Mouse (Mus musculus): ENCODE data around the gene Hmgb1. TPM values are rescaled to one million over a fixed set of nuclear protein-coding genes. Genes with fewer than 3 reads are reported as not detected.

Gene Hmgb1
- polyA plus RNA-seq, 1 experiment from 2014 or later: 1,384 TPM

DNA sequence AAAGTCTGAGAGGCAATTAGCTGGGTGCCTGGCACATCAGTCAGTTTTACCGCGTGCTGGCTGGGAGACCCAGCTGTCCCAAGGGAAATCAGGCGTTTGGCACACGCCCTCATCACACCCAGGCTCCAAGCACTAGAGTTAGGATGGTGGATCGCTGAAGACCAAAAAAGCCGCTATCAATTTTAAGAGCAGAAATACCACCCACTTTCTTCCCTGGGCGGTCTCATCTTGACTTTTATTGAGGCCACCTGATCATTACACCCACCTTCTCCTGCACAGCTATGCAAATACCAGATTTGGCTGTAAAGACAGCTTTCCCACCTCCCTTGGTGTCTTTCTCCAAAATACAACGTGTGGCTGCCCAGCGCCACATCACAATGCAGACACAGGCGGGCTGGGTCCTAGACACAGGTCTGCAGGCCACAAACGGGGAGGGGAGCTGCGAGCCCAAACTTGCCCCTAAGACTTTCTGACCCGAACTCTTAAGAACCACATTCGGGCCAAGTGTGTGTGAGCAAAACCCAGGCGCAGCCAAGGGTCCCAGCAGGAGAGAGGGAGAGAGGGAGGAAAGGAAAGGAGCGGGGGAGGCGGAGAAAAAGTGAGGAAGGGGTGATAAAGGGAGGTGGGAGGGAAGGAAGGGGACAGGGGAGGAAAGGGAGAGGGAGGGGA, 169.6 kb downstream of the Hmgb1 start:
- Histone ChIP-seq H3K9me3 (ENCODE audit: low read length) (peaks cover 8% of the 10 kb centered on the region; the same call in 1 of the 2 replicates), H3K4me1 (ENCODE audit: insufficient read depth, low read length) (peaks cover 15% of the 10 kb centered on the region), H3K36me3 (ENCODE audit: insufficient read depth, low read length) (no peaks in the 10 kb centered on the region), H3K27me3 (ENCODE audit: insufficient read depth, low read length) (no peaks in the 10 kb centered on the region; the same call in 1 of the 2 replicates), H3K4me2 (replicated peaks; ENCODE audit: low read depth, low read length) (peak overlapping the region; percentile 95), H3K27ac (ENCODE audit: low read length) (no peak overlapping the region), H3K9ac (replicated peaks; ENCODE audit: low read length) (peak overlapping the region; percentile 83), H3K4me3 (ENCODE audit: low read length) (peak overlapping the region; percentile 60)
- ATAC-seq (ENCODE audit: low FRiP score, low TSS enrichment): 0 out of 2 replicates have a peak, but pooled peaks have one; percentile 17
- 17% methylated on average over 17 of the region's 17 CpGs for WGBS

DNA sequence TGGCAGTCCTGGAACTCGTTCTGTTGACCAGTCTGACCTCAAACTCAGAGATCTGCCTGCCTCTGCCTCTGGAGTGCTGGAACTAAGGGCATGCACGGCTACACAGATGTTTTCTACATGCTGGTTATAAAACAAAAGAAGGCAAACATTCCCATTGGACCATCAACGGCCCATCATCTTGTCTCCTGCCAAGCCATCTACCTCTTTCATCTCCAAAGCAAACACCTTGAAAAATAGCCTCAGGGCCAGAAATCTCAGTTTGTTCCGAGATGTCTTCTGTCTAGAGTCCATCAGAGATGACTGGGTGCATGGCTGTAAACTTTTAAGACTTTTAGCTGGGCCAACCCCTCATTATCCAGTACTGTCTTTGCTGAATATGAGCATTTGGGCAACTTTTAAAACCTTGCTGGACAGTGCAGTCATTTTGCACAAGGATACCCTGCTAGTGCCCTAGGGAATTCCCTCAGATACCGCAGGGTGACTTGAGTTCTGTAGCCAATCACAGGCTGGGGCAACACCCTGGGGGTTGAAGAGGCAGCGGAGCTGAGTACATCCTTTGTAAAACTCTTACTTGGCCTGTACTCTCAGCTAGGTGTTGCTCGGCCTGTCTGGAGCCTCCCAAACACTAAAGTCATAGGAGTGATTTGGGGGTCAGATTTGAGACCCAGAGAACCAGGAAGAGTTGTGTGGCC, 170.3 kb downstream of the Hmgb1 start:
- Histone ChIP-seq H3K27ac (ENCODE audit: low read length) (no peak overlapping the region; the same call in 1 of the 2 replicates), H3K27me3 (ENCODE audit: insufficient read depth, low read length) (no peaks in the 10 kb centered on the region; the same call in 1 of the 2 replicates), H3K4me1 (ENCODE audit: insufficient read depth, low read length) (peaks cover 15% of the 10 kb centered on the region), H3K9ac (replicated peaks; ENCODE audit: low read length) (no peak overlapping the region), H3K4me2 (replicated peaks; ENCODE audit: low read depth, low read length) (no peak overlapping the region), H3K4me3 (ENCODE audit: low read length) (no peak overlapping the region), H3K9me3 (ENCODE audit: low read length) (peaks cover 8% of the 10 kb centered on the region; the same call in 1 of the 2 replicates), H3K36me3 (ENCODE audit: insufficient read depth, low read length) (no peaks in the 10 kb centered on the region)
- ATAC-seq (ENCODE audit: low FRiP score, low TSS enrichment): no peak
- 84% methylated on average over 7 of the region's 7 CpGs for WGBS

DNA sequence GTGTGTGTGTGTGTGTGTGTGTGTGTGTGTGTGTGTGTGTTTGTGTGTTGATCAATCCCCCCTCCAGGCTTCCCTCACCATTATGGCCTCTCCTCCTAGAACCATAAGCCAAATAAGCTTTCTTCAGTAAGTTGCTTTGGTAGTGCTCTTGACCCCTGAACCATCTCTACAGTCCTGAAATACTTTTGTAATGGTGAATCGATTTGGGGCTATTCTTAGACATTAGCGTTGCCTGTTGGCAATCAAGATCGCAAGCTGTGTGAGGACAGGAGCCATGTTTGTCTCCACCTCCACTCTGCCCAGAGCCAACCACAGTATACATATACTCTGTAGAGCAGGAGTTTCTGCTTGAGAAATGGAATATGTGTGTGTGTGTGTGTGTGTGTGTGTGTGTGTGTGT, 175.2 kb downstream of the Hmgb1 start:
- ATAC-seq (ENCODE audit: low FRiP score, low TSS enrichment): no peak
- H3K4me1 ChIP-seq (ENCODE audit: insufficient read depth, low read length): peaks cover 23% of the 10 kb centered on the region
- H3K9ac ChIP-seq (replicated peaks; ENCODE audit: low read length): no peak overlapping the region
- no peak overlapping the region for H3K27ac ChIP-seq (ENCODE audit: low read length)
- H3K36me3 ChIP-seq (ENCODE audit: insufficient read depth, low read length): no peaks in the 10 kb centered on the region
- H3K4me2 ChIP-seq (replicated peaks; ENCODE audit: low read depth, low read length): no peak overlapping the region
- 72% methylated on average over 3 of the region's 3 CpGs for WGBS
- H3K4me3 ChIP-seq (ENCODE audit: low read length): no peak overlapping the region
- H3K9me3 ChIP-seq (ENCODE audit: low read length): peaks cover 8% of the 10 kb centered on the region; the same call in 1 of the 2 replicates
- H3K27me3 ChIP-seq (ENCODE audit: insufficient read depth, low read length): no peaks in the 10 kb centered on the region

DNA sequence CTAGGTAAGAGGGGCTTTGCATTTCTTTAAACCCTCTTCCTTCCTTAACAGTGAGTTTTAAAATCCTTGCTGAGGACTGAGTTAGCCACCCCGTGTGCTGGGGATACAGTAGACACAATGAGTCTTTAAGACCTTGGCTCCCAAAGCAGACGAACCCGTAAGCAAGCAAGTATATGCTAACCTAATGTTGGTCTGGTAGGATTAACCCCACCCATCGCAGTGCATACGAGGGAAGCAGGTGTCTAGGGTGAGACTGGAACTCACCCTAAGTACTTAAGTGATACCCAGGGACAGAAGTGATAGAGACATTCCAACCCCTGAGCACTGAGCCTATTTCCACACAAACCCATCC, 177.0 kb downstream of the Hmgb1 start:
- peaks cover 37% of the 10 kb centered on the region for H3K4me1 ChIP-seq (ENCODE audit: insufficient read depth, low read length)
- no peak for ATAC-seq (ENCODE audit: low FRiP score, low TSS enrichment)
- peak overlapping the region; percentile 39 for H3K4me3 ChIP-seq (ENCODE audit: low read length)
- peak overlapping the region; percentile 70 for H3K4me2 ChIP-seq (replicated peaks; ENCODE audit: low read depth, low read length)
- peak overlapping the region; percentile 84 for H3K27ac ChIP-seq (ENCODE audit: low read length)
- H3K27me3 ChIP-seq (ENCODE audit: insufficient read depth, low read length): no peaks in the 10 kb centered on the region
- peaks cover 1% of the 10 kb centered on the region; the same call in 1 of the 2 replicates for H3K9me3 ChIP-seq (ENCODE audit: low read length)
- H3K9ac ChIP-seq (replicated peaks; ENCODE audit: low read length): peak overlapping the region; percentile 55
- H3K36me3 ChIP-seq (ENCODE audit: insufficient read depth, low read length): no peaks in the 10 kb centered on the region
- WGBS: 56% methylated on average over 5 of the region's 5 CpGs

DNA sequence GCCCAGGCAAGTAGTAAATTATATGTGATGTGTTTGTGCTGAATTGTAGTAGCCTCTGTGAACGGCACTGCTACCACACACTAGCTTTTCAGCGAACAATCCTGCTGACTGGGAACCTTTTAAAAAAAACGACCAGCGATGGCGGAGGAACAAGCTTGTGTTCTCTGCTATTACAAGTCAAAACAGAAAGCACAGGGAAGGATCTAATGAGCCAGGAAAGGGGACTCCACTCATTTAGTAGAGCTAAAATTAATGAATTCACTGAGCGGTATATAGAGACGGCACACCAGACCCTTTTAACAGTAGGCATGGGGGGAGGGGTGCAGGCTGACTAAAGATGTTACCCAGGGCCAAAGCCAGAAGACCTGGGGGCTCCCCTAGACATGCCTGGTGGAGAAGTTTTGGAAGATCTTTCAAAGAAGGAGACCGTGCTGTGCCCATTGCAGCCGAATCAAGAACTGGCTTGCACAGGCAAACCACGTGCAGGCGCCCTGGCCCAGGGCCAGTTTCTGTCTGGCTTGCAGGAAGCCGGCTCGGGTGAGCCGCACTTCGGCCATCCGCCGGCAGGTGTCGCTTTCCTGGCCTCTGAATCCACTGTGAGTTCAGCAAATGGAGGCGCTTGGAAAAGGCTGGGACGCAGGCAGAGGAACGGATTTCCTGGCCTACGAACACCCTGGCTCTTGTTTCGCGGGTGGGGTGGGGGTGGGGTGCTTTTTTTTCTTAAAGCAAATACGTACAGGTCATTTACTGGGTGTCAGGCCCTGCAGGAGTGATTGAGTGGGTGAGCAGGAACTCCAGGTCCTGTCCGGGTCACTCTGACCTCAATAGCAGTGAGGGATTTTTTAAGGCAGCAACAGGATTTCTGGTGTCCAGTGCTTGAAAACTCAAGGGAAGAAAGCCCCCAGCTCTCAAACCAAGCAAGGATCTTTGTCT, 177.7 kb downstream of the Hmgb1 start:
- Histone ChIP-seq H3K27me3 (ENCODE audit: insufficient read depth, low read length) (no peaks in the 10 kb centered on the region), H3K9ac (replicated peaks; ENCODE audit: low read length) (peak overlapping the region; percentile 65), H3K9me3 (ENCODE audit: low read length) (no peaks in the 10 kb centered on the region), H3K4me2 (replicated peaks; ENCODE audit: low read depth, low read length) (peak overlapping the region; percentile 70), H3K27ac (ENCODE audit: low read length) (peak overlapping the region; percentile 84), H3K36me3 (ENCODE audit: insufficient read depth, low read length) (no peaks in the 10 kb centered on the region), H3K4me3 (ENCODE audit: low read length) (peak overlapping the region; percentile 39), H3K4me1 (ENCODE audit: insufficient read depth, low read length) (peaks cover 44% of the 10 kb centered on the region)
- ATAC-seq (ENCODE audit: low FRiP score, low TSS enrichment): peak; percentile 75
- 4% methylated on average over 26 of the region's 26 CpGs for WGBS

DNA sequence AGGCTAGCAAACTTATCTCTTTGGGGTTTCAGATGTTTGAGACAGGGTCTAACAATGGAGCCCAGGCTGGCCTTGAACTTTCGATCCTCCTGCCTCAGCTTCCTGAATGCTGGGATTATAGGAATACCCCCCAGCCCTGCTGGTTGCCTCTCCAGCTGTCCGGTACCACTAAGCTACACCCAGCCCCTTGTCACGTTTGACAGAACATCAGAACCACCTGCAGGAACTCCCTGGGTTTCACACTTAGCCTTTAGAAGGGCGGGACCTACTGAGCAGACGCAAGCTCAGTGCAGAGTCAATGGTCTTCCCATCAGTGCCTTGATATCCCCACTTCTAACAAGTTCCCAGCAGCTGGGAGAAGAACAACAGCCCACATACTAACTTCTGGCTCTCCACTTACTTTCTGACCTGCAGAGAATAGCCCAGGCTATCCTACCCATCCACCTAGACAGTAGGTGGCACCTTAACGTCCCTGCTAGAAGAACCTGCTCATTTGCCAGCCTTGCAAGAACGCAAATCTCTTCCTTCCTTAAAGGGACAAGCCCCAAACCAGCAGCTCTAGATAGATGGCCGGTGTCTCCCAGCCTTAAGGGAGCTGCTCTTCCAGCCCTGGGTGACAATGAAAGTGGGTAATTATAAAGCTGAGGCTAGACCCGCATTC, 178.5 kb downstream of the Hmgb1 start:
- no peaks in the 10 kb centered on the region for H3K36me3 ChIP-seq (ENCODE audit: insufficient read depth, low read length)
- peak overlapping the region; percentile 84 for H3K27ac ChIP-seq (ENCODE audit: low read length)
- no peak for ATAC-seq (ENCODE audit: low FRiP score, low TSS enrichment)
- peak overlapping the region; percentile 70 for H3K4me2 ChIP-seq (replicated peaks; ENCODE audit: low read depth, low read length)
- H3K4me3 ChIP-seq (ENCODE audit: low read length): peak overlapping the region; percentile 39
- H3K9me3 ChIP-seq (ENCODE audit: low read length): peaks cover 3% of the 10 kb centered on the region; the same call in 1 of the 2 replicates
- H3K4me1 ChIP-seq (ENCODE audit: insufficient read depth, low read length): peaks cover 44% of the 10 kb centered on the region
- H3K9ac ChIP-seq (replicated peaks; ENCODE audit: low read length): peak overlapping the region; percentile 65
- 48% methylated on average over 9 of the region's 9 CpGs for WGBS
- no peaks in the 10 kb centered on the region for H3K27me3 ChIP-seq (ENCODE audit: insufficient read depth, low read length)

DNA sequence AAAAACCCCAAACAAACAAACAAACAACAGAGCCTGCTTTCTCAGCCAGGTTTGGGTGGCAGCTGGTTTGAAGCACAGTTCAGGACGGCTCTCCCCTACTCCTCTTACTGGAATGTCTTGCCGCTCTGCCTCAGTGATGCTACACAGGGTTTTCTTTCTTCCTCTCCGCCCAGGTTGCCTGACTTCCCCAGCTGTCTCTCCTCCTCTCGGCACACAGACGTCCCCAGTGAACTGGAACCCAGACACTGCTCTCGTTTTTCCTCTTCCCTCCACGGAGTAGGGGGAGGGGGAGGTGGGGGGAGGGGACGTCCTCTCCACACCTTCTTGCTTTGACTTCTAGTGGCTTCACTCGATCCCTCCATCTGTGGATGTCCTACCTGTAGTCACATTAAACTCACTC, 179.2 kb downstream of the Hmgb1 start:
- WGBS: 12% methylated on average over 9 of the region's 9 CpGs
- peak; percentile 40; the same call in 1 of the 2 replicates for ATAC-seq (ENCODE audit: low FRiP score, low TSS enrichment)

DNA sequence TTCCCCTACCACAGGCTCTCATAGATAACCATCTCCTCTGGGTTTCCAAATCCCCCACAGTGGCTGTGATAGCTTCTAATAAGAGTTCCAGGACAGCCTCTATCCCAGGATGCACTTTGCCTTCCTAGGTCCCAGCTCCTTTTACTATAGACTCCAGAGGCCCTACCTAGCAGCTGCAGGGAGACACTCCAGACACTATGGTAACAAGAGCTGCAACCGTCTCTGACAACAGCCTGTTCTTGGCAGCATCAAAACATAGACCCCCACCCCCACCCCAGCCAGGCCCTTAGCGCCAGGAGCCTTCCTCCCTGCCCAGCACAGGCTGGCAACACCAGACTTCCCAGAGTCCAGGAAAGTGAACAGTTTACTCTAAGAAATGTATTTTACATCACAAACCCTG, 181.2 kb downstream of the Hmgb1 start:
- ATAC-seq (ENCODE audit: low FRiP score, low TSS enrichment): no peak
- peaks cover 3% of the 10 kb centered on the region; the same call in 1 of the 2 replicates for H3K9me3 ChIP-seq (ENCODE audit: low read length)
- H3K27me3 ChIP-seq (ENCODE audit: insufficient read depth, low read length): no peaks in the 10 kb centered on the region
- H3K9ac ChIP-seq (replicated peaks; ENCODE audit: low read length): 0 out of 2 replicates have a peak overlapping the region, but pooled peaks have one; percentile 36
- 26% methylated on average over 2 of the region's 2 CpGs for WGBS
- H3K4me1 ChIP-seq (ENCODE audit: insufficient read depth, low read length): peaks cover 44% of the 10 kb centered on the region
- H3K4me3 ChIP-seq (ENCODE audit: low read length): no peak overlapping the region
- H3K36me3 ChIP-seq (ENCODE audit: insufficient read depth, low read length): no peaks in the 10 kb centered on the region
- peak overlapping the region; percentile 36 for H3K4me2 ChIP-seq (replicated peaks; ENCODE audit: low read depth, low read length)
- peak overlapping the region; percentile 92 for H3K27ac ChIP-seq (ENCODE audit: low read length)

More for the DNA sequence above, 179.2 kb downstream of the Hmgb1 start:
- H3K4me3 ChIP-seq (ENCODE audit: low read length): no peak overlapping the region
- H3K9ac ChIP-seq (replicated peaks; ENCODE audit: low read length): no peak overlapping the region; the same call in 1 of the 2 replicates
- H3K36me3 ChIP-seq (ENCODE audit: insufficient read depth, low read length): no peaks in the 10 kb centered on the region
- no peak overlapping the region for H3K4me2 ChIP-seq (replicated peaks; ENCODE audit: low read depth, low read length)
- no peaks in the 10 kb centered on the region for H3K27me3 ChIP-seq (ENCODE audit: insufficient read depth, low read length)
- H3K4me1 ChIP-seq (ENCODE audit: insufficient read depth, low read length): peaks cover 44% of the 10 kb centered on the region
- H3K27ac ChIP-seq (ENCODE audit: low read length): no peak overlapping the region
- peaks cover 3% of the 10 kb centered on the region; the same call in 1 of the 2 replicates for H3K9me3 ChIP-seq (ENCODE audit: low read length)

DNA sequence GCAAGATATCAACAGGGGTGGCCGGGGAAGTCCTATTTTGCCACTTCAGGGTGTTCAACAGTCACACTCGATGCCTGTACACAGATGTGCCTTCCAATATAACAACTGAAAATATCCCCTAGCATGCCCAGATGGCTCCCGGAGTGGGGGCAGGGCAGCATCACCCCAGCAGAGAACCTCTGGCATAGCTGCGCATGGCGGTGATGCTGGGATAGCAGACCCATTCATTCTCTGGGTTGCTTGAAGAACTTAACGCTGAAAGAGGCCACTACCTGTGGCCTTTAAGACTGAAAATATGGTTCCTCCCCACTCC, 181.5 kb downstream of the Hmgb1 start:
- H3K9ac ChIP-seq (replicated peaks; ENCODE audit: low read length): 0 out of 2 replicates have a peak overlapping the region, but pooled peaks have one; percentile 36
- peak overlapping the region; percentile 36 for H3K4me2 ChIP-seq (replicated peaks; ENCODE audit: low read depth, low read length)
- peaks cover 44% of the 10 kb centered on the region for H3K4me1 ChIP-seq (ENCODE audit: insufficient read depth, low read length)
- H3K27ac ChIP-seq (ENCODE audit: low read length): peak overlapping the region; percentile 92
- H3K4me3 ChIP-seq (ENCODE audit: low read length): no peak overlapping the region
- 60% methylated on average over 6 of the region's 6 CpGs for WGBS
- no peak for ATAC-seq (ENCODE audit: low FRiP score, low TSS enrichment)
- H3K9me3 ChIP-seq (ENCODE audit: low read length): peaks cover 3% of the 10 kb centered on the region; the same call in 1 of the 2 replicates
- H3K36me3 ChIP-seq (ENCODE audit: insufficient read depth, low read length): no peaks in the 10 kb centered on the region
- H3K27me3 ChIP-seq (ENCODE audit: insufficient read depth, low read length): no peaks in the 10 kb centered on the region

Measured in kidney, embryonic 16.5 days (tissue).